Mouse (Mus musculus): ENCODE data around the gene Trmt1.
"Not testable (repeated sequence)": the region's sequence is repeated elsewhere in the genome, so short reads cannot be mapped to it uniquely, and the experiment has no call there.

Trmt1 gene

GRCm38 (mm10) chr8:84659936-84660818, 25.9 kb upstream of the Trmt1 start:
- DNase-seq (ENCODE audit: low read depth), result peak; percentile 77

GRCm38 (mm10) chr8:84660819-84661457, 25.2 kb upstream of the Trmt1 start:
- peak; percentile 60 for DNase-seq (ENCODE audit: low read depth)

GRCm38 (mm10) chr8:84661458-84661871, 24.6 kb upstream of the Trmt1 start:
- DNase-seq (ENCODE audit: low read depth), result peak; percentile 68

- no peak for DNase-seq (ENCODE audit: low read depth)
Measured at GRCm38 (mm10) chr8:84661961-84662571, 24.0 kb upstream of the Trmt1 start.

- peak; percentile 90 for DNase-seq (ENCODE audit: low read depth)
Measured at GRCm38 (mm10) chr8:84662581-84663065, 23.5 kb upstream of the Trmt1 start, which contains the start of gene Ier2. TSS of gene Ier2 (minus strand) at chr8:84662852.

GRCm38 (mm10) chr8:84663483-84664327, 22.4 kb upstream of the Trmt1 start:
- DNase-seq (ENCODE audit: low read depth), result peak; percentile 96

GRCm38 (mm10) chr8:84664566-84665384, 21.3 kb upstream of the Trmt1 start:
- peak; percentile 61 for DNase-seq (ENCODE audit: low read depth)

- no peak for DNase-seq (ENCODE audit: low read depth)
Measured at GRCm38 (mm10) chr8:84665385-84665893, 20.7 kb upstream of the Trmt1 start.

GRCm38 (mm10) chr8:84668081-84668480, 18.0 kb upstream of the Trmt1 start:
- no peak for DNase-seq (ENCODE audit: low read depth)

- DNase-seq (ENCODE audit: low read depth), result no peak
Measured at GRCm38 (mm10) chr8:84668731-84669485, 17.2 kb upstream of the Trmt1 start.

GRCm38 (mm10) chr8:84670295-84671006, 15.7 kb upstream of the Trmt1 start:
- DNase-seq (ENCODE audit: low read depth), result not testable (repeated sequence)

- no peak for DNase-seq (ENCODE audit: low read depth)
Measured at GRCm38 (mm10) chr8:84677305-84677704, 8.8 kb upstream of the Trmt1 start.

- DNase-seq (ENCODE audit: low read depth), result no peak
Measured at GRCm38 (mm10) chr8:84681476-84681875, 4.6 kb upstream of the Trmt1 start.

- DNase-seq (ENCODE audit: low read depth), result no peak
Measured at GRCm38 (mm10) chr8:84682257-84682656, 3.9 kb upstream of the Trmt1 start.

GRCm38 (mm10) chr8:84684537-84684936, 1.6 kb upstream of the Trmt1 start:
- no peak for DNase-seq (ENCODE audit: low read depth)

- DNase-seq (ENCODE audit: low read depth), result peak; percentile 29
Measured at GRCm38 (mm10) chr8:84687003-84687704, 1.0 kb downstream of the Trmt1 start.

- DNase-seq (ENCODE audit: low read depth), result no peak
Measured at GRCm38 (mm10) chr8:84687705-84688100, 1.6 kb downstream of the Trmt1 start, which contains the start of gene Nacc1. TSS of gene Nacc1 (minus strand) at chr8:84687862.

Data from c-Kit-positive CD71-positive TER-119-negative erythroid progenitor cells, embryonic 14.5 days (primary cell).